Mouse (Mus musculus) CH12.LX (cell line): ENCODE results near the gene Ece1.

Experiments used
- CHD1 ChIP-seq: IDR thresholded peaks from 2 replicates; pipeline ENCODE4 v1.6.1; 2012; ENCODE audit warnings: low read depth, low read length, improper control_type of control experiment, inconsistent platforms
- CHD2 ChIP-seq: IDR thresholded peaks from 2 replicates; pipeline ENCODE4 v1.6.1; 2011; ENCODE audit warnings: low read length, improper control_type of control experiment
- CTCF ChIP-seq, 2 experiments: IDR thresholded peaks in 1 of 2; conservative IDR thresholded peaks in 1 of 2; 2 replicates each; pipeline ENCODE4 v1.5.1; 2011 to 2012; ENCODE audit warnings: low read depth in 2 of 2, low read length in 2 of 2, improper control_type of control experiment in 1 of 2, inconsistent platforms in 1 of 2, mild to moderate bottlenecking in 1 of 2, moderate library complexity in 1 of 2
- E2F4 ChIP-seq: IDR thresholded peaks from 2 replicates; pipeline ENCODE4 v1.6.1; 2011; ENCODE audit warnings: low read depth, low read length, improper control_type of control experiment; ENCODE audit not compliant: insufficient replicate concordance
- EP300 ChIP-seq: IDR thresholded peaks from 2 replicates; pipeline ENCODE4 v1.6.1; 2011; ENCODE audit warnings: low read length, improper control_type of control experiment
- ETS1 ChIP-seq: conservative IDR thresholded peaks from 2 replicates; pipeline ENCODE4 v1.6.1; 2012; ENCODE audit warnings: low read depth, mild to moderate bottlenecking, inconsistent platforms, low read length, improper control_type of control experiment, moderate library complexity
- JUND ChIP-seq: conservative IDR thresholded peaks from 2 replicates; pipeline ENCODE4 v1.6.1; 2011; ENCODE audit warnings: low read depth, low read length, improper control_type of control experiment
- MAX ChIP-seq: IDR thresholded peaks from 2 replicates; pipeline ENCODE4 v1.6.1; 2011; ENCODE audit warnings: low read length, improper control_type of control experiment
- MEF2A ChIP-seq: IDR thresholded peaks from 2 replicates; pipeline ENCODE4 v1.6.1; 2014; ENCODE audit warnings: low read depth, mild to moderate bottlenecking, inconsistent platforms, low read length, improper control_type of control experiment, borderline replicate concordance
- NRF1 ChIP-seq: IDR thresholded peaks from 2 replicates; pipeline ENCODE4 v1.6.1; 2014; ENCODE audit warnings: low read depth, mild to moderate bottlenecking, inconsistent platforms, low read length, improper control_type of control experiment, moderate library complexity
- POLR2A ChIP-seq: IDR thresholded peaks from 2 replicates; pipeline ENCODE4 v1.6.1; 2011; ENCODE audit warnings: low read depth, mild to moderate bottlenecking, improper control_type of control experiment, low read length
- TCF12 ChIP-seq: IDR thresholded peaks from 2 replicates; pipeline ENCODE4 v1.6.1; 2014; ENCODE audit warnings: low read depth, mild to moderate bottlenecking, inconsistent platforms, low read length, improper control_type of control experiment

DNA sequence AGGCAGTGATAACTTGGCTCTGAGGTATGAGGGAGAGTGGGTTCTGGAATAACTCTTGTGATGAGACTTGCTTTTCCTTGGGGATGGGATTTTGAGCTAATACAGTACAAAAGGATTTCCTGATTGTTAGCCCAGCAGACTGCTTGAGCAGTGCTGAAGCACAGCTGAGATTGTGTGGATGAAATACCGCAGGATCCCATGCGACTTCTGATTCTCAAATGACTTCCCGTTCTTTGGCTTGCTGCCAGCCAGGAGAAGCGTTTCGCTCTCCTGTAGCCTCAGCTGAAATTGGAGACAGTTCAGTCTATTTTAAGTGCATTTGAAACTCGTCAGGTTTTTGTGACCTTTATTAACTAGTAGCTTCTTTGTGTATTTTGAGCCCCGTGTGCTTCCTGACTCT, 138.6 kb downstream of the Ece1 start:
- TF ChIP-seq NRF1 (no peak), MAX (no peak), CTCF (conservative IDR thresholded peaks at IDR 0.05 in 1 of 2, IDR thresholded peaks at IDR 0.05 in 1 of 2; ENCODE audit: low read depth in 2 of 2, low read length in 2 of 2) (no peak), POLR2A (no peak), E2F4 (no peak), TCF12 (no peak), EP300 (no peak), CHD1 (no peak), CHD2 (no peak), ETS1 (no peak), JUND (no peak), MEF2A (no peak)
